Mouse (Mus musculus) cortical plate, adult 2 months (tissue): ENCODE data around the gene Npepl1. TPM values are rescaled to one million over a fixed set of nuclear protein-coding genes. Genes with fewer than 3 reads are reported as not detected.

Source experiments
- H3K27ac ChIP-seq: fragments of 200-500 bp; 2 replicates; pipeline ENCODE4 v1.5.1; 2012; ENCODE audit warnings: low read length, control low read depth, inconsistent platforms; ENCODE audit not compliant: insufficient read depth
- H3K4me1 ChIP-seq: fragments of 200-500 bp; 2 replicates; pipeline ENCODE4 v1.6.1; 2011; ENCODE audit warnings: low read length; ENCODE audit not compliant: control insufficient read depth, insufficient read depth
- H3K4me3 ChIP-seq: fragments of 200-500 bp; 2 replicates; pipeline ENCODE4 v1.5.1; 2011; ENCODE audit warnings: mild to moderate bottlenecking, low read length, control low read depth; ENCODE audit not compliant: insufficient read depth
- CTCF ChIP-seq: fragments of 200-500 bp; IDR thresholded peaks from 2 replicates; pipeline ENCODE4 v1.5.1; 2011; ENCODE audit warnings: mild to moderate bottlenecking, control low read depth, low read length; ENCODE audit not compliant: insufficient read depth; ENCODE audit errors: extremely low read depth
- POLR2A ChIP-seq: fragments of 200-500 bp; IDR thresholded peaks from 2 replicates; pipeline ENCODE4 v1.6.1; 2011; ENCODE audit warnings: mild to moderate bottlenecking, low read length, control low read depth; ENCODE audit not compliant: insufficient read depth; ENCODE audit errors: extremely low read depth
- polyA plus RNA-seq: library from polyadenylated mRNA; depleted of rRNA; stranded (reverse); fragments of >200 nt; gene quantifications from 2 replicates; pipeline ENCODE4 v1.2.3, GENCODE M21; 2012; rRNA removed

The Npepl1 gene
- 23.3 and 25.2 TPM in 2 replicates for polyA plus RNA-seq

- H3K4me3 ChIP-seq, result peak within 1 kb of the TSS; percentile 18
- no peaks in the 10 kb centered on the region for H3K4me1 ChIP-seq
- TF ChIP-seq CTCF (no peak), POLR2A (no peak)
- H3K27ac ChIP-seq, result peak within 1 kb of the TSS; percentile 10
Observed at GRCm38 (mm10) chr2:174109991-174110782, at the start of gene Npepl1. TSS of gene Npepl1 (plus strand) at chr2:174110349.

GRCm38 (mm10) chr2:174061219-174061618 is 48.9 kb upstream of the Npepl1 start:
- Histone ChIP-seq H3K27ac (no peak overlapping the region), H3K4me3 (no peak overlapping the region), H3K4me1 (no peaks in the 10 kb centered on the region)
- TF ChIP-seq POLR2A, result no peak
- TF ChIP-seq CTCF, result no peak

GRCm38 (mm10) chr2:174063074-174063473 is 47.1 kb upstream of the Npepl1 start:
- no peaks in the 10 kb centered on the region for H3K4me1 ChIP-seq
- H3K27ac ChIP-seq, result no peak overlapping the region
- TF ChIP-seq CTCF, result no peak
- TF ChIP-seq POLR2A, result no peak
- H3K4me3 ChIP-seq, result no peak overlapping the region

GRCm38 (mm10) chr2:174063527-174064211 is 46.5 kb upstream of the Npepl1 start:
- Histone ChIP-seq H3K27ac (no peak overlapping the region), H3K4me1 (no peaks in the 10 kb centered on the region), H3K4me3 (no peak overlapping the region)
- TF ChIP-seq POLR2A (no peak), CTCF (no peak)

- no peak overlapping the region for H3K4me3 ChIP-seq
- H3K4me1 ChIP-seq, result no peaks in the 10 kb centered on the region
- TF ChIP-seq POLR2A (no peak), CTCF (no peak)
- H3K27ac ChIP-seq, result no peak overlapping the region
Observed at GRCm38 (mm10) chr2:174067793-174068419, 42.2 kb upstream of the Npepl1 start.

- H3K27ac ChIP-seq, result no peak overlapping the region
- no peak overlapping the region for H3K4me3 ChIP-seq
- H3K4me1 ChIP-seq, result peaks cover 2% of the 10 kb centered on the region; the same call in 1 of the 2 replicates
- TF ChIP-seq POLR2A (no peak), CTCF (no peak)
Observed at GRCm38 (mm10) chr2:174069532-174070049, 40.6 kb upstream of the Npepl1 start.

DNA sequence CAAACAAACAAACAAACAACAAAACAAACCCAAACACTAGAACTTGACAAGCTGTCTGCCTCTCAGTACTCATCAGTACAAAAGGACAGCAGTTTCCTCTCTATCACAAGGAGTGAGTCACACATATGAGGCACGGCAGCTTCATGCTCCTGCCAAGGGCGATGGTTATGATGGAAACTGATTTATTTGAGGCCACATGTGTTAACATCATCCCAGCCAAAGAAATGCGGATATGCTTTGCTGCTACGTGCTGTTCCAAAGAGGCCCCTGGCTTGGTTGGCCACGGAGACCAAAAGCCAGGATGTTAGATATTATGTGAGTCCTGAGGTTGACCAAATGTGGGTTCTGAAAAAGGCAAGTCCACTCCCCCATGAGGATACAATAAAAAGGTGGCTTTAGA is 38.7 kb upstream of the Npepl1 start:
- no peak for TF ChIP-seq POLR2A
- TF ChIP-seq CTCF, result no peak
- Histone ChIP-seq H3K27ac (no peak overlapping the region), H3K4me1 (peaks cover 2% of the 10 kb centered on the region; the same call in 1 of the 2 replicates), H3K4me3 (no peak overlapping the region)

GRCm38 (mm10) chr2:174073156-174073790 is 36.9 kb upstream of the Npepl1 start:
- no peak overlapping the region for H3K27ac ChIP-seq
- peaks cover 2% of the 10 kb centered on the region; the same call in 1 of the 2 replicates for H3K4me1 ChIP-seq
- no peak overlapping the region for H3K4me3 ChIP-seq
- TF ChIP-seq POLR2A (no peak), CTCF (no peak)

DNA sequence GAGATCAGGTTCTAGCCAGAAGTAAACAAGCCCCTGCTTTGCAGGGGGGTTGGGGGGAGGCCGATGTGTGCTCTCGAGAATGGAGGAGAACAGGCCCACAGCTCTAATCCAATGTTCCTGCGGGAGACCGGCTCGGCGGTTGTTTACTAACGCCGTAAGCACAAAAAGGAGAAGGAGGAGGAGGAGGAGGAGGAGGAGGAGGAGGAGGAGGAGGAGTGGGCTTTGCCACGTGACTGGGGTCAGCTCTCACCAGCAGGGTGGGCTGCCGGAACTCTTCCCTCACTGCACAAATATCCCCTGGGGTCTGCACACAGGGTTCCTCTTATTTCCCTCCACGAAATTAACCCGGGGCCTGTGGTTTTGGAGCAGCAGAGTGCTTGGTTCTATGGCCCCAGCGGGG is 35.5 kb upstream of the Npepl1 start:
- TF ChIP-seq POLR2A (no peak), CTCF (no peak)
- Histone ChIP-seq H3K27ac (no peak overlapping the region), H3K4me3 (no peak overlapping the region), H3K4me1 (peaks cover 2% of the 10 kb centered on the region; the same call in 1 of the 2 replicates)
